Mouse (Mus musculus) bone marrow macrophage, adult 2 months (primary cell): ENCODE data around the gene Tcf7l1. TPM values are rescaled to one million over a fixed set of nuclear protein-coding genes. Genes with fewer than 3 reads are reported as not detected.

ENCODE experiments used
- H3K27ac ChIP-seq: 2 replicates; pipeline ENCODE4 v1.5.1; 2012; ENCODE audit warnings: low read depth, low read length; ENCODE audit not compliant: insufficient read depth
- H3K4me1 ChIP-seq: 2 replicates; pipeline ENCODE4 v1.6.1; 2012; ENCODE audit warnings: low read length; ENCODE audit not compliant: control insufficient read depth, insufficient read depth
- H3K4me3 ChIP-seq: 2 replicates; pipeline ENCODE4 v1.5.1; 2012; ENCODE audit warnings: mild to moderate bottlenecking, low read length, moderate library complexity; ENCODE audit not compliant: insufficient read depth
- CTCF ChIP-seq: IDR thresholded peaks from 2 replicates; pipeline ENCODE4 v1.5.1; 2012; ENCODE audit warnings: low read depth, mild to moderate bottlenecking, low read length, moderate library complexity
- POLR2A ChIP-seq: IDR thresholded peaks from 2 replicates; pipeline ENCODE4 v1.6.1; 2012; ENCODE audit warnings: mild to moderate bottlenecking, low read depth, low read length, borderline replicate concordance
- polyA plus RNA-seq: library from polyadenylated mRNA; stranded (reverse); fragments of >200 nt; gene quantifications from 2 replicates; pipeline ENCODE4 v1.2.4, GENCODE M21; 2012; ENCODE audit not compliant: missing spikeins, insufficient read depth, insufficient read length

Gene Tcf7l1
- polyA plus RNA-seq, 1 experiment = 0.42 TPM

GRCm38 (mm10) chr6:72787322-72787947 is 1.6 kb downstream of the Tcf7l1 start:
- Histone ChIP-seq H3K27ac (no peak overlapping the region), H3K4me1 (no peaks in the 10 kb centered on the region), H3K4me3 (no peak overlapping the region)
- no peak for TF ChIP-seq CTCF
- TF ChIP-seq POLR2A = no peak

- no peaks in the 10 kb centered on the region for H3K4me1 ChIP-seq
- no peak for TF ChIP-seq CTCF
- TF ChIP-seq POLR2A = no peak
- no peak overlapping the region for H3K4me3 ChIP-seq
- H3K27ac ChIP-seq = no peak overlapping the region
Measured at GRCm38 (mm10) chr6:72783780-72784179, 5.3 kb downstream of the Tcf7l1 start.

GRCm38 (mm10) chr6:72778779-72779776 is 10.0 kb downstream of the Tcf7l1 start:
- H3K27ac ChIP-seq = no peak overlapping the region
- TF ChIP-seq CTCF (no peak), POLR2A (no peak)
- H3K4me3 ChIP-seq = no peak overlapping the region
- no peaks in the 10 kb centered on the region for H3K4me1 ChIP-seq

DNA sequence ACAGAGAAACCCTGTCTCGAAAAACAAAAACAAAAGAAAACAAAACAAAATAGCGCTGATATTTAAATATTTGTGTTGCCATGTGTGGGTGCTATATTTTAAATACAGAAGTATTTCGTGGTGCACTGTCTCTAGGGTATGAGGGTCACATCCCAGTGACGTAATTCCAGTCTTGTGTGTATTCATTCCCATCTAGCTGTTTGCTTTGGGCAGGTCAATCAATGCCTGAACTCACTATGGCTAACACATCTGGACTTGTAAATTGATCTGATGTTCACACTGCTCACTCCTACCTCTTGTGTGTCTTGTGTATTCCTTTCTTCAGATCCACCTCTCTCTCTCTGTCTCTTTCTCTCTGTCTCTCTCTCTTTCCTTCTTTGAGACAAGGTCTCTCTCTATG is 11.8 kb downstream of the Tcf7l1 start:
- Histone ChIP-seq H3K27ac (no peak overlapping the region), H3K4me3 (no peak overlapping the region), H3K4me1 (no peaks in the 10 kb centered on the region)
- TF ChIP-seq POLR2A (no peak), CTCF (no peak)

DNA sequence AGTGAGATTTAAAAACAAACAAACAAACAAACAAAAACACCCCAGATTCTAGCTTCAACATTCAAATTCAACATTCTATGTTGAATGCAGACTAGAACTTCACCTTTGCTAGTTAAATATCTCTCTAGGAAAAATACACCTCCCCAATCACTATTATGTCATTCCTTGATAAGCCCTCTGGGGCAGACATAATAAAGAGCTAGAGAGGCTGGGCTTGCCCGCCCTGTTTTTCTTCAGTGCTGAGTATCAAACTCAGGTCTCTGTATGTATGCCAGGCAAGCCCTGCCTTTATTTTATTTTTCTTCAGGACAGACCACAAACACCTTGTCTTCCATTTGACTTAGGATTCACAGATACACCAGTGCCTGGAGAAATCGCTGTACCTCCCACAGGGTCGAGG is 14.8 kb downstream of the Tcf7l1 start:
- no peaks in the 10 kb centered on the region for H3K4me1 ChIP-seq
- H3K27ac ChIP-seq = no peak overlapping the region
- TF ChIP-seq CTCF = no peak
- no peak for TF ChIP-seq POLR2A
- no peak overlapping the region for H3K4me3 ChIP-seq

- no peaks in the 10 kb centered on the region for H3K4me1 ChIP-seq
- no peak for TF ChIP-seq CTCF
- TF ChIP-seq POLR2A = no peak
- no peak overlapping the region for H3K4me3 ChIP-seq
- no peak overlapping the region for H3K27ac ChIP-seq
Measured at GRCm38 (mm10) chr6:72769915-72770776, 18.9 kb downstream of the Tcf7l1 start.

DNA sequence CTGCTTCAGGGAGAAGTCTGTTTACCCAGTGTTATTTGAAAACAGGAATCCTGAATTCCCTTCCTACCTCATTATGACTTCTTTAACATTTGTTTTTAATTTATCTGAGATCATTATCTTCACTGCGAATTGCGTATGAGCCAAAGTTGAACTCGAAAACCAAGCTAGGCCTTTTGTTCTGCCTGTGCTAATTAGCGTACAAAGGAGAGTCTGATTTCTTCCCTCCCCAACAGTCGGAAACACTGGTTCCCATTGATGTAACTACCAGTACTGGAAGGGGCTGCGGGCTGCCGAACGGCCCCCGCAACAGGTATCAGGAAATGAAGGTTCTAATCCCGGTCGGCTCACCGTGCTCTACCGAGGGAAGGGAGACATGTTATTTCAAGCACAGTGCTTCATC is 19.7 kb downstream of the Tcf7l1 start:
- no peaks in the 10 kb centered on the region for H3K4me1 ChIP-seq
- no peak overlapping the region for H3K4me3 ChIP-seq
- H3K27ac ChIP-seq = no peak overlapping the region
- TF ChIP-seq CTCF = no peak
- no peak for TF ChIP-seq POLR2A

DNA sequence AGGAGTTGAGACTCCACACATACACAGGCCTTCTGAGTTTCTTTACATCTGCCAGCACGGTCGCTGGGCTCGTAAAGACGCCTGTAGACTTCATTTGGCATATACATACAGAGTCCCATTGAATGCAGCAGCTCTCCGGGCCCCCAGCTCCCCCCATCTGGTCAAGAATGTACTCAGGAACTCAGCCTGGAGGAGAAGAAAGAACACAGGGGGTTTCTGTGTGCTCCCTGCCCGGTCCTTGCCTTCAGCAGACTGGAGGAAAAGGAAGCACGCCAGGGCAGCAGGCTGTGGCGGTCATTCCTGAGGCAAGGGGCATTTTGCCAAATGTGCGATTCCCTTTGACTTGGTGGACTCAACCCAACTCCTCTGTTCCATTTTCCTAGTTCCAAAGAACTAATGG is 20.2 kb downstream of the Tcf7l1 start:
- TF ChIP-seq CTCF = no peak
- TF ChIP-seq POLR2A = no peak
- H3K27ac ChIP-seq = no peak overlapping the region
- no peak overlapping the region for H3K4me3 ChIP-seq
- no peaks in the 10 kb centered on the region for H3K4me1 ChIP-seq

DNA sequence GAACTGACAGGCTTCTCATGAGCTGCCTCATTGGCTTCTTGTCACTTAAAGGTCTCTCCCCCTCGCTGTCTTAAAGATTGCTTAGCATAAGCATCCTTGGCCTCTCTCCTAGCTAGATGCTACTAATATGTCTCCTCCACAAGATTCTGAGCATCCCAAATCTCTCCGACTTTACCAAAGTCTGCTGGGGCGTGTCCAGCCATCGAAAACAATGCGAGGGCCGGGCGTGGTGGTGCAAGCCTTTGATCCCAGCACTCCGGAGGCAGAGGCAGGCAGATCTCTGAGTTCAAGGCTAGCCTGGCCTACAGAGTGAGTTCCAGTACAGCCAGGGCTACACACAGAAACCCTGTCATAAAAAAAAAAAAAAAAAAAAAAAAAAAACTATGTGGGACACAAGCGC is 21.0 kb downstream of the Tcf7l1 start:
- Histone ChIP-seq H3K4me1 (no peaks in the 10 kb centered on the region), H3K27ac (no peak overlapping the region), H3K4me3 (no peak overlapping the region)
- TF ChIP-seq CTCF = no peak
- TF ChIP-seq POLR2A = no peak

GRCm38 (mm10) chr6:72763616-72764015 is 25.4 kb downstream of the Tcf7l1 start:
- H3K4me3 ChIP-seq = no peak overlapping the region
- TF ChIP-seq CTCF (no peak), POLR2A (no peak)
- no peaks in the 10 kb centered on the region for H3K4me1 ChIP-seq
- H3K27ac ChIP-seq = no peak overlapping the region

- TF ChIP-seq POLR2A (no peak), CTCF (no peak)
- Histone ChIP-seq H3K27ac (no peak overlapping the region), H3K4me1 (no peaks in the 10 kb centered on the region), H3K4me3 (no peak overlapping the region)
Measured at GRCm38 (mm10) chr6:72761645-72762044, 27.4 kb downstream of the Tcf7l1 start.
